In the genomic region with DNA sequence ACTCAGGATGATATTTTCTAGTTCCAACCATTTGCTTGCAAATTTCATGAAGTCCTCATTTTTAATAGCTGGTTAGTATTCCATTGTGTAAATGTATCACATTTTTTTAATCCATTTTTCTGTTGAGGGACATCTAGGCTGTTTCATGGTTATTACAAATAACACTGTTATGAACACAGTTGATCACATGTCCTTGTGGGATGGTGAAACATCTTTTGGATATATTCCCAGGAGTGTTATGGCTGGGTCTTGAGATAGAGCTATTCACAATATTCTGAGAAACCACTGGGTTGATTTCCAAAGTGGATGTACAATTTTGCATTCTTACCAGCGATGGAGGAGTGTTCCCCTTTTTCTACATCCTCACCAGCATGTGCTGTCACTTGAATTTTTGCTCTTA, we compare ENCODE assay signal across 12 mouse cellular contexts.
"Had no signal": no experiment of that assay in that cellular context is flagged by ENCODE, and none has a peak within 500 bp of the region (broad histone marks: within the 10 kb centered on the region; RNA-seq: fewer than 3 reads in every experiment).

No protein-coding gene starts in this region.

- DNase-seq: liver, postnatal 0 days; lung, adult 2 months; lung, postnatal 14 days; lung, postnatal 36 days; retina, postnatal 1 day; right cerebral cortex, adult 18-20 months; right cerebral cortex, postnatal 25 days; right cerebral cortex, postnatal 4 days; spleen, adult 18-20 months; thymus, adult 18-20 months; thymus, postnatal 14 days; thymus, postnatal 36 days had no signal
